Mouse (Mus musculus) common myeloid progenitor, adult 5-6 weeks (primary cell): ENCODE data around the gene Sgsm1. TPM values are rescaled to one million over a fixed set of nuclear protein-coding genes. Genes with fewer than 3 reads are reported as not detected.

Experiments used
- ATAC-seq: replicated peaks from 2 replicates; pipeline ENCODE4 v1.8.0; 2016; ENCODE audit warnings: low read depth, mild to moderate bottlenecking, moderate TSS enrichment, inconsistent platforms; ENCODE audit not compliant: poor library complexity, severe bottlenecking
- total RNA-seq: library from RNA; stranded (forward); fragments of 200-1000, 187-1606 nt; gene quantifications from 2 replicates; pipeline ENCODE4 v1.2.3, GENCODE M21; 2017

Sgsm1 gene
- total RNA-seq, 1 experiment from 2014 or later = 3.7 TPM

DNA sequence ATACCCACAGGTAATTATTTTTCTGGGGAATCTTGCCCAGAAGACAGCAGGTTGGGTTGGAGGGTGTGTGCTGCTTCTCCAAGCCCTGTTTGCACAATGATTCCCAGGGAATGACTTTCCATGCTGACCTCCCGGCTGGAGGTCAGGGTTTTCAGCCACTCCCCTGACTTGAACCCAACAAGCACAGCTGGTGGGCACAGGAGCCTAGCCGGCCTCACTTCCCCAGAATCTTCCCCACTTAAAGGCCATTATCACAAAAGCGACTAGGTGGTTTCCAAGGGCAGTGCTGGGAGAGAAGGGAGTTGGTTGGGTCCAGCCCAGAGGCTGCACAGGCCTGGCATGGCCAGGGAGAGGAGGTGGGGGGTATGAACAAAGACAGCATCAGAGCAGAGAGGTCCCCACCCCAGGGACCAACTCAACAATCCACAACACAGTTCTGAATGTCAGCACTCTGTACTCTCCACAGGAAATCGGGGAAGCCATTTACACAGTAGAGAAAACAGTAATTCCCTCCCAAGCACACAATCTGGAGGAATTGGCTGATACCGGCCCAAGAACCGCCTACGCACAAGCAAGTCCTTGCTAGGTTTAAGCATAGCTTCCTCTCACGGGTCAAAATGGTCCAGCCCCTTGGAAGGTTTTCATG lies 111.3 kb downstream of the Sgsm1 start:
- ATAC-seq = no peak

DNA sequence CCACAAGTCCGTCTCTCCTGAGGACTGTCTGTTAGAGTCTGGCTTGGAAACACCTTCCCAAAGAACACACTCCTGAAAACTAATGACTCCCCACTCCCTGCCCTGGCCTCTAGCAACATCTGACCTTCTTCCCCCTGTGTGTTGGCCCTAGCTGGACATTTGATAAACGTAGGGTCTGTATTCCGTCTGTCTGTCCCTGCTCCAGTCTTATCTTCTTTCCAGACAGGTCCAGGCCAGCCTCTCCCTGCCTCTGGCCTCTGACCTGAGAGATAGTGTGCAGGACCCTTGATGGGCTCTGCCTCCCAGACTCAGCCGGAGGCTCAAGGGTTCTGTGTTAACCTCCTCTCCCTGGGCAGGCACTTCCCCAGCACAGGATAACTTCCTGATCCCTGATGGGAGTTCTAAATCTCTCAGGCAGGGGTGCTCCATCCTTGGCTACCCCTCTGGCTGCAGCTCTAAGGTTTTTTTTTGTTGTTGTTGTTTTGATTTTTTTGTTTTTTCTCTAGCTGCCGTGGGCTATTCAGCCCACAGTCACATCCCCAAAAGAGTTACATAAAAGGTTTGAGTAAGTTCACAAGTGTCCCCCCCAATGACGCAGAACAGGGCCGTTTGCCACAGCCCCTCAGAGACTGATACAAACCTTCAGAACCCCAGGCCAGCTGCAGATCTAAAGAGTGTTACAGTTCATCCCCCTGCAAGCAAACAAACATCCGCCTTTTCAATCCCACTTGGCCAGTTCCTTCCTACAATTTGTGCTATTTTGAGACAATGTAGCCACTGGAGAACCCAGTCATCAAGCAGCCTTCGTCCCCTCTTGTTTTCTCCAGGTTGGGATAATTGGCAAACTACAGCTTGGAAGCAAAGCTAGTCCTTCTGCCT lies 113.4 kb downstream of the Sgsm1 start:
- ATAC-seq = no peak

DNA sequence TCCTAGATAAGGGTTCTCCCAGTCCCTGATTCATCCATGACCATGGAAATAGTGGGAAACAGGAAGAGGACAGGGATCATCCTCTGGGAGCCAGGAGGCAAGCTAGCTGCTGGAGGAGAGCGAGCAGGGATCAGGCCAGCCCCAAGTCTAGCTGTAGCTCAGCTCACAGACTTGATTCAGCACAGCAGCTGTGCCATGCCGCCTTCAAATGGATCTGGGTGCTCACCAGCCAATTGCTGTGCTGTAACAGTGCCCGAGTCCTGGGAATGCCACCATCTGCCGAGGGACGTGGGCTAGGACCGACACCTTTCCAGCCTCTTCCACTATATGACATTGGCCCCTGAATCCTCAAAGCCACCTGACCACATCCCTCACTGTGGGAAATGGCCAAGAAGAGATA lies 114.7 kb downstream of the Sgsm1 start:
- no peak for ATAC-seq

GRCm38 (mm10) chr5:113195451-113195850 lies 115.1 kb downstream of the Sgsm1 start:
- ATAC-seq = no peak

- ATAC-seq = no peak
Observed at GRCm38 (mm10) chr5:113193762-113194161, 116.8 kb downstream of the Sgsm1 start.

Other genes starting within 250 kb of the Sgsm1 start
- gene Crybb2, start 240.7 kb downstream of the Sgsm1 start, total RNA-seq = not detected in 2 replicates
- gene Crybb3, start 229.2 kb downstream of the Sgsm1 start, total RNA-seq = not detected in 2 replicates
- gene 2900026A02Rik, start 89.5 kb downstream of the Sgsm1 start, total RNA-seq = 6.4 and 7.8 TPM in 2 replicates
- gene Tmem211, start 83.9 kb downstream of the Sgsm1 start, total RNA-seq = not detected in 2 replicates
- gene Aym1, start 46.5 kb upstream of the Sgsm1 start, total RNA-seq = not detected in 2 replicates
- gene Wscd2, start 179.5 kb upstream of the Sgsm1 start, total RNA-seq = not detected in 2 replicates